Mouse (Mus musculus) testis, adult 2 months (tissue): ENCODE measurements around the gene Fignl2. TPM values are rescaled to one million over a fixed set of nuclear protein-coding genes. Genes with fewer than 3 reads are reported as not detected.

Experiments
- H3K27ac ChIP-seq: fragments of 200-500 bp; 2 replicates; pipeline ENCODE4 v1.5.1; 2012; ENCODE audit warnings: low read depth, low read length; ENCODE audit not compliant: control insufficient read depth, insufficient read depth
- H3K27me3 ChIP-seq: fragments of 200-500 bp; 2 replicates; pipeline ENCODE4 v1.6.1; 2012; ENCODE audit warnings: mild to moderate bottlenecking, low read length, moderate library complexity; ENCODE audit not compliant: control insufficient read depth, insufficient read depth
- H3K36me3 ChIP-seq: fragments of 200-500 bp; 2 replicates; pipeline ENCODE4 v1.6.1; 2012; ENCODE audit warnings: mild to moderate bottlenecking, low read length; ENCODE audit not compliant: control insufficient read depth, insufficient read depth
- H3K4me1 ChIP-seq: fragments of 200-500 bp; 2 replicates; pipeline ENCODE4 v1.6.1; 2012; ENCODE audit warnings: low read length; ENCODE audit not compliant: control insufficient read depth, insufficient read depth
- H3K4me3 ChIP-seq: fragments of 200-500 bp; 2 replicates; pipeline ENCODE4 v1.5.1; 2012; ENCODE audit warnings: low read depth, mild to moderate bottlenecking, low read length, moderate library complexity, mixed read lengths; ENCODE audit not compliant: control insufficient read depth
- CTCF ChIP-seq: fragments of 200-500 bp; IDR thresholded peaks from 2 replicates; pipeline ENCODE4 v1.5.1; 2012; ENCODE audit warnings: low read depth, mild to moderate bottlenecking, inconsistent platforms, low read length, moderate library complexity; ENCODE audit not compliant: control insufficient read depth, insufficient read depth, insufficient replicate concordance
- POLR2A ChIP-seq: fragments of 200-500 bp; IDR thresholded peaks from 2 replicates; pipeline ENCODE4 v1.6.1; 2012; ENCODE audit warnings: low read depth, mild to moderate bottlenecking, inconsistent platforms, low read length, moderate library complexity; ENCODE audit not compliant: control insufficient read depth
- polyA plus RNA-seq: library from polyadenylated mRNA; depleted of rRNA; stranded (reverse); fragments of >200 nt; gene quantifications from 2 replicates; pipeline ENCODE4 v1.2.3, GENCODE M21; 2012

Fignl2 gene
- polyA plus RNA-seq, 1 experiment = 0.44 TPM

- H3K4me1 ChIP-seq = peaks cover 20% of the 10 kb centered on the region
- no peak overlapping the region for H3K4me3 ChIP-seq
- TF ChIP-seq CTCF (no peak), POLR2A (no peak)
- H3K27ac ChIP-seq = no peak overlapping the region
- no peaks in the 10 kb centered on the region for H3K36me3 ChIP-seq
- peaks cover 4% of the 10 kb centered on the region; the same call in 1 of the 2 replicates for H3K27me3 ChIP-seq
Observed at GRCm38 (mm10) chr15:101074067-101074466, 4.3 kb downstream of the Fignl2 start.

DNA sequence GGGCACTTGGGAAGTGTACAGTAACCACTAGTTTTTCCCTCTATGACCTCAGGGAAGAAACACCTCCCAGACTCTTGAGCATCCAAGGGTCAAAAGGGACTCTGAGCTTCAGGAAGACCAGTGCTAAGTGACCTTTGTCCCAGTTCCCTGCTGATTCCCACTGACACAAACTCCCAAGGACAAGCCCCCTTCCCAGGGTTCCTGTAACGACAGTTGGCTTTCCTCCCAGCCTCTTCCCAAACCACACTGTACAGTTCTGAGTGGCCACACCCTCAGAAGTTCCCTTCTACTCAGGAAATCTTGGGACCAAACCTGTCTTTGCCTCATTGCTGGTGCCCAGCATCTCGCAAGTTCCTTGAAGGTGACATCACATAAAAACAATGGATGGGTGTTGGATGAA, 5.6 kb downstream of the Fignl2 start:
- no peak overlapping the region for H3K27ac ChIP-seq
- no peaks in the 10 kb centered on the region for H3K36me3 ChIP-seq
- no peak overlapping the region for H3K4me3 ChIP-seq
- peaks cover 13% of the 10 kb centered on the region for H3K4me1 ChIP-seq
- TF ChIP-seq CTCF (no peak), POLR2A (no peak)
- no peaks in the 10 kb centered on the region for H3K27me3 ChIP-seq

DNA sequence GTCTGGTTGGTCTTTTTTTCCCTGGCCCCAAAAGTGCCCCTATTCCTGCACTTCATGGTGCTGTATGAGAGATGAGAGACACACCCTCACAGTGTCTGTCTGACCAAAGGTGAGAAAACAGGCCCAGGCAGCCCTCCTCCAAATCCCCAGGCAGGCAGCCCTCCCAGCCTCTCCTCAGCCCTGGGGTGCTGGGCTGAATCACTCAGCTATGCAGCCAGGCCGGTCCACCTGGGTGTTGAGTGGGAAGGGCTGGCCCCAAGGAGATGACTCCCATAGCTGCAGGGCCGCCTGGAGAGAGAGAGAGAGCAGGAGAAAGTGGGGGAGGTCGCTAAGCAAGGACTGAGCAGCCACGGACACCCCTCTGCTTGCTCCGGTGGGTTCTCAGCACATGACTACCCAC, 7.6 kb downstream of the Fignl2 start:
- Histone ChIP-seq H3K4me1 (peaks cover 3% of the 10 kb centered on the region), H3K36me3 (no peaks in the 10 kb centered on the region), H3K27ac (no peak overlapping the region), H3K4me3 (no peak overlapping the region), H3K27me3 (no peaks in the 10 kb centered on the region)
- no peak for TF ChIP-seq POLR2A
- no peak for TF ChIP-seq CTCF

DNA sequence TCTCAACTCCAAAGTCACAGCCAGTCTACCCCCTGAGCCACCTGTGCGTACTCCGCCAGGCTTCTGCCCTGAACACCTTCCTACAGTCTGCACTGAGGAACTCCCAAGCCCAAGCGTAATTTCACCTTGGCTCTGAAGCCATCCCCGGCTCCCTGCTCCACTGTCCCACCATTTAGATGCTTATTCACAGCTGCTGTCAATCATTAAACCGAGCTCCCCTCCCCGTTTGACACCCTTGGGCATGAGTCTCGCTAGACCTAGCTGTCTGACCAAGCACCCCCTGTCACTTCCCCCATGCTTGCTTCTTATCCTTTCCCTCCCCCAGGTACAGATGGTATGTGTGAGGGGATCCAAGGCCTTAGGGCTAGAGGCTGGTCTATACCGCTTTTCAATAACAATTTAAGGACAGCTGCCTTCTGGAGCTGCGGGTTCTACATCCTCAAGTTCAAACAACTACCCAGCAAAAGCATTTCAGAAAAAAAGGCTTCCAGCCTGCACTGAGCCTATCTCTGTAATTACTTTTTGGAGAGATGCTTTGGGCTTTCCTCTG, 8.7 kb downstream of the Fignl2 start:
- TF ChIP-seq POLR2A (no peak), CTCF (no peak)
- Histone ChIP-seq H3K27me3 (no peaks in the 10 kb centered on the region), H3K4me3 (no peak overlapping the region), H3K36me3 (no peaks in the 10 kb centered on the region), H3K4me1 (peaks cover 3% of the 10 kb centered on the region), H3K27ac (no peak overlapping the region)

GRCm38 (mm10) chr15:101068671-101069070, 9.7 kb downstream of the Fignl2 start:
- Histone ChIP-seq H3K27ac (no peak overlapping the region), H3K4me3 (no peak overlapping the region)

DNA sequence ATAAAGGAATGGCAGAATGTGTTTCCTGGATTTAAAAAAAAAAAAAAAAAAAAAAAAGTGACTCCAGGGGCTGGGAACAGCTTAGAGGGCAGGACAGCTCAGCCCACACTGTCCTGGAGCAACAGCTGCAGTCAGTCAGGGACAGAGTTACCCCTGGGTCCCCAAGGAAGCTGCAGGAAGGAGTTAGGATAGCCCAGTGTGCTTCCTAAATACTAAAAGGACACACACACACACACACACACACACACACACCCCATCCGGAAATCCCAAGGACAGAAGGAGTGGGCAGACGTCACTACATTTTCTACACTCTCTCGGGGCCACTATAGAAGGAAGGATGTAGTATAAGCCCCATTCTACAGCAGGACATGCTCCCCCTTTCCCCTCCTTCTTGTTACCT, 10.3 kb downstream of the Fignl2 start:
- peaks cover 3% of the 10 kb centered on the region for H3K4me1 ChIP-seq
- TF ChIP-seq CTCF (no peak), POLR2A (no peak)

More at GRCm38 (mm10) chr15:101068671-101069070, 9.7 kb downstream of the Fignl2 start:
- H3K4me1 ChIP-seq = peaks cover 3% of the 10 kb centered on the region
- TF ChIP-seq POLR2A (no peak), CTCF (no peak)
- no peaks in the 10 kb centered on the region for H3K36me3 ChIP-seq
- H3K27me3 ChIP-seq = no peaks in the 10 kb centered on the region

GRCm38 (mm10) chr15:101066920-101067696, 11.3 kb downstream of the Fignl2 start:
- TF ChIP-seq CTCF (no peak), POLR2A (no peak)
- Histone ChIP-seq H3K4me1 (no peaks in the 10 kb centered on the region; the same call in 1 of the 2 replicates), H3K27ac (no peak overlapping the region), H3K36me3 (no peaks in the 10 kb centered on the region), H3K4me3 (no peak overlapping the region), H3K27me3 (no peaks in the 10 kb centered on the region)

More for the DNA sequence above, 10.3 kb downstream of the Fignl2 start:
- Histone ChIP-seq H3K27ac (no peak overlapping the region), H3K36me3 (no peaks in the 10 kb centered on the region), H3K4me3 (no peak overlapping the region), H3K27me3 (no peaks in the 10 kb centered on the region)
